Mouse (Mus musculus): Measurements from ENCODE around the gene Rpl18.

DNA sequence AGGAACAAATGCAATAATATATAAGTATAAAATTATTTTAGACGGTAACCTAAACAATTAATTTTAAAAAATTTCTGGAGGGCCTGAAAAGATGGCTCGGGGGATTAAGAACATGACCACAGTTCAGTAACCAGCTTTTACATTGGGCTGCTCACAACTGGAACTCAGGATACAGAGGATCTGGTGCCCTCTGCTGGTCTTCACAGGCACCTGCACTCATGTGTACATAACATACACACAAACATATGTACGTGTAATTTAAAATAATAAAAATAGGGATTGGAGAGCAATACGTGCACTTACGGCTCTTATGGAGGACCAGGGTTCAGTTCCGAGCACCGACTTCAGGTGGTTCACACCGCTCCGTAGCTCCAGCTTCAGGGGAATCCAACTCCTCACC, 46.3 kb upstream of the Rpl18 start:
- no peak for TF ChIP-seq HCFC1 (IDR thresholded peaks at IDR 0.05; ENCODE audit: borderline replicate concordance, insufficient read depth, low read length)
- no peak for TF ChIP-seq ZNF384 (IDR thresholded peaks at IDR 0.05; ENCODE audit: low read depth, low read length)
- TF ChIP-seq CHD2 (IDR thresholded peaks at IDR 0.05; ENCODE audit: low read depth, low read length), result no peak
- TF ChIP-seq MAFK (IDR thresholded peaks at IDR 0.05; ENCODE audit: insufficient read depth, low read depth, low read length), result no peak
- TF ChIP-seq ZC3H11A (IDR thresholded peaks at IDR 0.05; ENCODE audit: borderline replicate concordance, low read depth, low read length), result no peak
